Mouse (Mus musculus) cerebral cortex, adult 2 months (tissue): ENCODE measurements around the gene Kdm2a.

Experiments
- WGBS: fragments of 180-500 bp; shearing (Covaris S2); methylation state at CpG from one replicate; pipeline ENCODE4 v1.1.7; 2018; 5-methylcytosine and 5-hydroxymethylcytosine counted together

The Kdm2a gene

DNA sequence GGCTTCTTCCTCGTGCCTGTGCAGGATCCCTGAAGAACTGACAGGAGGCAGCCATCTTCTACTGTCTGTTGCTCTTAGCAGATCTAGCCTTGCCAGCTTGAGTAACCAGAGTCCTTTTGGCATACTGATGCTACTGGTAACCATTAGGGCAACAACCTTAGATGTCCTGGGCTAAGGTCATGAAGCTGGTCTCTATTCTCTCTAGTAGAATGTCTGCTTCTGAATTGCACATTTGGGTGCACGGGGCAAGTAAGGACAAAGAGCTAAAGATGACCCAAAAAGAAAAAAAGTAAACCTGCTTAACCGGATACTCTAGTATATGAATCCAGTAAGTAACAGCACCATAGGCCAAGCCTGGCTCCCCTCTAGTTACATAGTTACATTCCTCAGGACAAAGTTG, 72.0 kb downstream of the Kdm2a start:
- WGBS: 83% methylated on average over 3 of the region's 3 CpGs

DNA sequence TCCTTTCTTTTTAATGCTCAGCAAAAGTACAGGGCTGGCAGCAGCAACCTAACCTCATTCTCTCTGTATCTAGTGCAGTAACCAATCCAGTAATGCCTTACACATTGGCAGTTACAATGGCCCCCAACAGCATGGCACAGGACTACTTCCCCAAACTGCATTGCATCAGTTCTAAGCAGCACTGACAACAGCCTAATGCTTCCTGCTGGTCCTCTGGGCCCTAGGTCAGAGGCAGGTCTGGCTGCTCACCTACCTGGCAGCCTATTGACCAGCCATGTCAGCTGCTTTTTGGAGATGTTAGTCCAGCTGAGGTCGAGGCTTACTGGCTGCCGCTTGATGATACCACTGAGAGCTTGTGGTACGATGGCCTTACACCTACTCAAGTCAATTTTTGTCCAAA, 76.0 kb downstream of the Kdm2a start:
- WGBS: 94% methylated on average over 3 of the region's 3 CpGs

DNA sequence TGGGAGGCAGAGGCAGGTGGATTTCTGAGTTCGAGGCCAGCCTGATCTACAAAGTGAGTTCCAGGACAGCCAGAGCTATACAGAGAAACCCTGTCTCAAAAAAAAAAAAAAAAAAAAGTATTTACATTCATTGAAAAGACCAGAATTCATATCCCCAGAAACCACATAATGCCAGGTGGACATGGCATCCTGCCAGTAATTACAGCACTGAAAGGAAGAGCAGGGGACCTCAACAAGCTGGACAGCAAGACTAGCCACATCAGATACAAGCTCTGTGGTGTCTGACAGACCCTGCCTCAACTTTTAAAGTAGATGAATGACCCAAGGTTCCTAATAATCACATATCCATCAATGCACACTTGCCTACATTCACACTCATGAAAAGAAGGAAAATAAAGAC, 76.5 kb downstream of the Kdm2a start:
- 89% methylated on average over 1 of the region's 1 CpGs for WGBS

DNA sequence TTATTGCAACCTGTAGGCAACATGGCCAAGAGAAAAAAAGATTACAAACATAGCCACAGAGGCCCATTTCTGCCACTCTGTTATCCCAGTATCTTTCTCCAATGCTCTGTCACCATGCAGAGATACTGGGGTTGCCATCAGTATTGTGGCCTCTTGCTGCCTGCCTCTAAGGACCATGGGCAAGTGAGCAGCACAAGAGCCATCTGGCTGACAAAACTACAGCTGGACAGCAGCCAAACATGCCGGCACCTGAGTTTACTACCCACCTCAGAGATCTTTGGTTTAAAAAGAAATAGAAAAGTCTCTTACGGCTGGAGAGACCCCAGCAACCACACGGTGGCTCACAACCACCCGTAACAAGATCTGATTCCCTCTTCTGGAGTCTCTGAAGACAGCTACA, 78.8 kb downstream of the Kdm2a start:
- WGBS: 51% methylated on average over 4 of the region's 4 CpGs

DNA sequence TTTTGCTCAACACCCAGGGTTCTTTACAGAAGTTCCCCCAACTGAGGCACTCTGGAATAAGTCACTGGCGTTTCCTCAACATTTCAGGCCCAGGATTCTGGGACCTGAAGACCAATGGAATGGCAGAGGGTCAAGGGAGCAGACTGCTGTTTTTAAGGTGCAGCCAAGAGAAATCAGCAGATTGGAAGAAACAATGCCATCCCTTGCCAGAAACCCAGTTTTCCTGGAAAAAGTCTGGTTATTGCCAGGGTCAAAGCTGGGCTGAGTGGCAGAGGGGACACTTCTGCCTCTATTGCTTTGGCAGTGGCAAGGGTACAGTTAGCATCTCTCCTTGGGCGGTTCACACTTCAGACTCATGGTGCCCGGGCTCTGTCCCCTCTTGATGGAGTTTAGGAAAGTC, 80.9 kb downstream of the Kdm2a start:
- 71% methylated on average over 3 of the region's 3 CpGs for WGBS

DNA sequence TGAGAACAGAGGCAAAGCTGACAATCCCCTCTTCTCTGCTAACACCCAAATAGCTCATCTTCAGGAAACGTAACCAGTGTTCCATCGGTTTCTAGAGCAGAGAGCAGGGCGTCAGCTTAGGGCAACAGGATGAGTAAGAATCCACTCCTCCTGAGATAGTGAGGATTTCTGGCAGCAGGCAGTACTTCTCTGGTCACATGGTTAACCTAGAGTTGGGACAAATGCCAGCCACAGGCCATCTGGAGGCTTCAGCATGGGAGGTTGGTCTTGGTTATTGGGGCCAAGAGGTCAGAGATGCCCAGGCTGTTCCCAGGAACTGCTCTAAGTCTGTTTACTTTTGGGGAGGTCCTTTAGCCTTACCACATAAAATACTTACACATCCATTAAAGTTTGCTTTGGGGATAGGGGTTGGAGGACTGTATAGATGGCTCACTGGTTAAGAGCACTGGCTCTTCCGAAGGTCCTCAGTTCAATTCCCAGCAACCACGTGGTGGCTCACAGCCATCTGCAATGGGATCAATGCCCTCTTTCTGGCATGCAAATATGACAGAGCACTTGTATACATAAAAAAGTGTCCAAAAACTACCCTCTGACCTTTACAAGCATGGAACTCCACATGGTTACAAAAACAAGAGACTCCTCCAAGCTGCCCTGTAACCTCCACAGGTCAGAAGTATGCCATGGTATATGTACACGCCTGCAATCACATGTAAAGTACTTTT, 82.7 kb downstream of the Kdm2a start:
- 58% methylated on average over 6 of the region's 6 CpGs for WGBS

DNA sequence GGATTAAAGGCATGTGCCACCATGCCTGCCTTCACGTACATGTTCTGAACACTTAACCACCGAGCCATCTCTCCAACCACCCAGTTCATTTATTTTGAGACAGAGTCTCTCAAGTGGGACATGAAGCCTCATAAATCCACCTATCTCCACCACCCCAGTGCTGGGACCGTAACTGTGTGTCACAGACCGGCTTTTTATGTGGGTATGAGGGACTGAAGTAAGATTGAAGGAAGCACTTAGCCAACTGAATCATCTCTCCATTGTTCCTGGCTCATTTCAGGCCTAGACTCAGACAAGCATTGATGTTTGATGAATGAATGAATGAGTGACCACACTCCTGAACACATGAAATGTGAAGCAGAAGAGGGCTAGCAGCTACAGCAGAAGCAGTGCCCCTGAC, 88.8 kb downstream of the Kdm2a start:
- WGBS: 96% methylated on average over 4 of the region's 4 CpGs

DNA sequence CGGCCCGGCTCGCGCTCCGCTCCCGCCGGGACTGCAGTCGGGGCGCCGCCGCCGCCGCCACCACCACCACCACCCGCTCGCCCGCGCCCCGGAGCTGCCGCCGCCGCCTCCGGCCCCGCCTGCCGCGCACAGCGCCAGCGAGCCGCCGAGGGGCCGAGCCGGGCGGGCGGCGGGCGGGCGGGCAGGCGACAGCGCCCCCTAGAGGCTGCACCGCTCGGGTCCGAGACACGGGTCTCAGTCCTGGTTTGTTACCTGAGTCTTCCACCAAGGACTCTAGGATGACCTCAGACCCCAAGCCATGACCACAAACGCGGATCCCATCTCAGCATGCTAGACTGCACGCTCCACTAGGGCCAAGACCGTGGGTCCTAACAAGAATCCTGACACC, 91.9 kb downstream of the Kdm2a start, which contains the start of gene Grk2:
Grk2 (minus strand) TSS at position 33 of the 388 bp plus-strand sequence.
- WGBS: 5% methylated on average over 44 of the region's 46 CpGs

DNA sequence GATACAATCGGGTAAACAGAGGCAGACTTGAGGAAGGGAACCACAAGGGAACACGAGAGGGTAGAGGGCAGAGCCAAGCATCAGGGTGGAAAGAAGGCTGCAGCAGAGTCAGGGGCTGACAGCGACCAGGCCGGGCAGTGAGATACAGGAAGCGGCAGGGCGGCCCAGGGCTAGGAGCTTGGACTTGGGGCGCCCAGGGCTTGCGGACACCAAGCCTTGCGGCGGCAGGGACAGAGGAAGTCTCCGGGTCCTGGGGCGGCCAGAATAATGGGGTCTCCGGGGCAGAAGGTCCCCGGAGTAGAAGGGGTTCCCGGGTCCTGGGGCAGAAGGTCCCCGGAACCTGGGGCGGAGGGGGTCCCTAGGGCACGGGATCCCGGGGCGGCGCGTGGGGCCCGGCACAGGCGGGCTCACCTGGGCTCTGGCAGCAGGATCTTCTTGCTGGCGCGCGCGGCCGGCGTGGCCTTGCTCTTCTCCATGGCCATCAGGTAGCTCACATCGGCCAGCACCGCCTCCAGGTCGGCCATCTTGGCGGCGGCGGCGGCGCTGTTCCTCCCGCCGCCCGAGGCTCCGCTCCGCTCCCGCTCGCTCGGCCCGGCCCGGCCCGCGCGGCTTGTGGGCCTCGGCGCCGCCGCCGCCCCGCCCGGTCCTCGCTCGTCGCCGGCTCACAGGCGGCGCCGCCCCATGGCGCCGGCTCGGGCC, 92.4 kb downstream of the Kdm2a start:
- 2% methylated on average over 67 of the region's 68 CpGs for WGBS

DNA sequence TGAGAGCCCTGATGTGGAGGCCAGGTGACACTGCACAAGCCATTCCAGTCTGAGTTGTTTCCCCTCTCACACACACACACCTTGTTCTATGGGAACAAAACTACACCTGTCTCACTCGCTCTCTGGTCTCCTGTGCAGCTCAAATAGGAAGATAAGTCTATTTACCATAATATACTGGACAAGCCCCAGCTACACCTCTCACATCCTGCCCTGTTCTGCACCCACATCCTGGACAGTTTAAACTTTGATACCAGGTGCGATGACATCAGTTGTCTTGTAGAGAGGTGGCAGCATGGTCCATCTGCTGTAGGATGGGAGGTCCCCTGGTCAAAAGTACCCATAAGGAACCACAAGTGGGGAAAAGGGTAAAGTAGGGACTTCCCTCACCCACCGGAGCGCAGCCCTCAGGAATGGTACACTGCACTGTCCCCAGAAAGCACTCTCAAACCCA, 93.2 kb downstream of the Kdm2a start:
- WGBS: 32% methylated on average over 4 of the region's 4 CpGs

DNA sequence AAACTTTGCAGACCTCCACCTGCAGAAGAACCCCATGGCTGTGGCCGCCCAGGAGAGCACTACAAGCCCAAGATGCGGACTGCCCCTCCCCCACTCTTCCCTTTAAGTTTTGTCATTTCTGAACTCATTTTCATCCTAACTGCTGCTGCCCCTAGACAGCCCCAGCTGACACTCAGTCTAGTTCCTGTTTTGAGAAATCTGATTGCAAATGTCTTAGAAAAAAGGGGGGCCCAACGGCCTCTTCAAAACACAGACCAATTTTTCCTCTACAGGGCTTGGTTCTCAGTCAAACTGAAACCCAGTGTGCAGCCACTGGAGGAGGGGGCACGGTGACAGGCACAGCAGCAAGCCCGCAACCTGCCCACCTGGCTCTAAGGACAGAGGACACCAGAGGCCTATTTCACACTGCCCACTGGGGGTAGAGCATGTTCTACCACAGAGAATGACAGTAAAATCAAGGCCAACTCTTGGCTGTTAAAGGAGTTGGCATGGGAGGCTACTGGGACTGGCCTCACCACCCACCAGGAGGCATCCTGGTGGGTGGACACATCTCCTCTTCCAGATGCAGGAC, 93.7 kb downstream of the Kdm2a start:
- whole genome bisulfite sequencing: 47% methylated on average over 5 of the region's 5 CpGs

DNA sequence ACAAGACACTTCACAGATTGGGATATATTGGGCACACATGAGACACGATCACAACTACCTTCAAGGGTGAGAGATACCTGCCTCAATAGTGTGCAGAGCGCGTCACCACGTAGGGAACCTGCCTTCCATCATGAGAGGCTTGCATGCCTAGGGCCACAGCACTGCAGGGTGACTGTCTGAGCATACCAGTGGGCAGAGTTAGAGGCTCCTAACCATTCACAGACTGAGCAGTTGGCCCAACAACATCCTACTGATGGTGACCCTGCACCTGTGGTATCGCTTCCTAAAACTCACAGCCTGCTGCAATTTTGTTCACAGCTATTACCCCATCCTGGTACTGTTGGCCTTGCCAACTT, 94.5 kb downstream of the Kdm2a start:
- 68% methylated on average over 5 of the region's 5 CpGs for WGBS

DNA sequence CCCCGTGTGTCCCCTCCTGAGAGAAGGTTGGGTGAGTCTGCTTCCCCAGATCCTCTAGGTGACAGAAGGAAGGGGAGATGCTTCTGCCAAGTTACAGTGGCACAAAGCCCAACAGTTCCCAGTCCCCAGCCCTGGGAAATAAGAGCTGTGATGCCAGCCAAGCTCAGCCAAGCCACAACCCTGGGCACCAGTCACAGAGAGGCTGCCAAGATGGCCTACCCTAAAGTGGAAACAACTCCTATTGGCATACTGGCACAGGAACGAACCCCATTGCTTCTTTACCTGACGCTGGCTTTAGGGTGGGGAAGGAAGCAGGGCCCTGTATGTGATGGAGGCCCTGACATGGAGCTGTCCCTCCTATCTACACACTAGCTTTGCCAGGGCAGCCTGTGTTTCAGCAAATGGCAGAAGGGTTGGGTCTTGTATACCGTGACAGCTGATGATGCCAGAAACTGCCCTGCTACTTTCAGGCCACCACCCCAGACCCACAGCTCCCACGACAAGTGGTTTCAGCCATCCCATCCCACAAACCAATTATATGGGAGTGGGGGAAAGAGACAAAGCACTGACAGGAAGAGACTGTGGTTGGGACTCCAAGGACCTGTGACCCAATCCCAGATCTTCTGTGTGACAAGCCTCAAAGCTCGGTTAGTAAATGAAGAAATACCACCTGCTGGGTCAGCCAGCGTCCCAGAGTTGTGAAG, 95.0 kb downstream of the Kdm2a start:
- WGBS: 23% methylated on average over 7 of the region's 7 CpGs

DNA sequence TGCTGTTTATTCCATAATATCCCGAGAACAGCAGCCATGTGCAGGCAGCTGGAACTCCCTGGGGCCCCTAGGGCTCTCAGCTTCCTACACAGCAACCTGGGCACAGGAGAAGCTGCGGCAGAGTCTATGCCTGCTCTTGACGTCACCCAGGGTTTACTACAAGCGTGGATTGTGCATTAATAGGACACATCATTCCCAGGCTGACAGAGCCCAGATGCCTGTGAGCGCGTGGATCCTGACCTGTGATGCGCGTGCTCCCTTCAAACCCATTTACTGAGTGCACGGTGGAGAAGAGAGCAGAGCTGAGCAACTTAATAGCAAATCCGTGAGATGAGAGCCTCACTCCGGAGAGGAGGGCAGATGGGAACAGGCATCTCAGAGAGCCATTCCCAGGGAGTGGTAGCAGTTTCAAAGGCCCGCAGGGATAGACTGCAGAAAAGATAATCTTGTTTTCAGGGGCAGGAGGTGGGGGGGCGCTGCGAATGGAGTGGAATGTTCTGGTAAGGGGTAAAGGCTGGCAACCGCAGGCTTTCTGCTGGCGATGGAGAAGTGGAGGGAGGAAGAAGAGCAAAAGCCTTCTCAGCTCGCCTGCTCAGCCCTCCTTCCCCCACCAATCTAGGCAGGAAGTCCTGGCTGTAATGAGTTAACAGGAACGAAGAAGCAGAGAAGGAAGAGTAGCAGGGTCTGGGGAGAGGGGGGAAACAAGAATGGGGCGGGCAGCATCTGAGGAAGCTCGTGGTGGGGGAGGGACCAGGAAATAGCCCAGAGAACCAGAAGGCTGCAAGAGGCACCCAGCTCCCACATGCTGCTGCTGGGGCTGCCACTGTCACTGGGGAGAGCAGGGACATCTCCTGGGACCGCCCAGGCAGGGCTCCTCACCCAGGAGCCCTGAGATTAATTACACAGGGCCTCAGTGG, 96.1 kb downstream of the Kdm2a start:
- 17% methylated on average over 21 of the region's 21 CpGs for WGBS

DNA sequence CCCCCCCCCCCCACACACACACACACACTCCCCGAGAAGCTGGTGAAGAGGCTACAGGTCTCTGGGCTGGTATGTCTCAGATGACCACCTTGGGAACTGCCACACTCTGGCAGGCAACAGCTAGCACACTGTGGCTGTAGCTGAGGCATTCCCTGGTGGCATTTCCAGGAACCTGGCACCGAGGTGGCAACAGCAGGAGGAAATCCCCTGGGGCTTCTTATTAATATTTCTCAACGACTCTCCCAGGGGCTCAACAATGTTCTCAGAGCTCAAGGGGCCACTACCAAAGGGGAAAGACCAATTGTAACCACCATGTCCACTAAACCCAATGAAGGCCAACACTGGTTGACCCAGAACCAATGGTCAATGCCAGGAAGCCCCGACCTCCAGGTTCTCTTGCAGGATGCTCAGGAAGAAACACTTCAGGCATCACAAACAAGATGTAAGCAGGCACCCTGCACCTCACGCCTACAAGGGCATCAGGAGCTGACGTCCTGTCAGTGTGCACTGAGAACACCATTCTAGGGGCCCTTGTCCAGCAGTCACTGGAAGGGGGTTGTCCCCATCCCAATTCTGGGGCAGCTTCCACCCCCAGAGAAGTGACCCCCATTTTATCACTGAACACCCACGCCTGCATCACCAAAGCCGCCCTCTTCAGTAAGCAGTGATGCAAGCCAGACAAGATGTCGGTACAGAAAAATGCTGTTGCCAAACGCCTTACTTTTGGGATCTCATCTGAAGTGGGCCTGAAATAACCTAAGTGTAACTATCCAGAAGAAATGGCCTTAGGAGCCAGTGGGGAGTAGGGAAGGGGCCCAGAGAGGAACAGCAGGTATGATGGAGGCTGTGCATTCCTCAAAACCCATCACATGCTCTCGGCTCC, 97.0 kb downstream of the Kdm2a start:
- WGBS: 39% methylated on average over 11 of the region's 11 CpGs

DNA sequence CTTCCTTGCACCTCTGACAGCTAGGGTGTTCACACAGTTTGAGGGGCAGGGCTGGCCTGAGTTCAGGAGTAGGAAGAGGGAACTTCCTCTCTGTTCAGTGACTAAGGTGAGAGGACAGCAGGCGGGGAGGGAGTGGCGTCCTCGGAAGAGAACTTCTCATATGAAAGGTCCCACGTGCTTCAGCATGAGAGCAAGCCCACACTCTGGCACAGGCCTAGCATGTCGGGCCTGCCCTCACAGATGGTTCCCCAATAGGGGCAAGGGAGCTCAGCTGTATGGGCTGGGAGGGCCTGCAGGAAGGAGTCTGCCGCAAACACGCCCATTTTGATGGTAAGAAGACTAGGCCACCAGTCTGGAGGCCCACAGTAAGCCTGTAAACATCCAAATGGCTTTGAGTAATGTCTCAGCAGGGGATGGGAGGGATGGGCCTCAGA, 97.8 kb downstream of the Kdm2a start:
- WGBS: 33% methylated on average over 7 of the region's 7 CpGs

DNA sequence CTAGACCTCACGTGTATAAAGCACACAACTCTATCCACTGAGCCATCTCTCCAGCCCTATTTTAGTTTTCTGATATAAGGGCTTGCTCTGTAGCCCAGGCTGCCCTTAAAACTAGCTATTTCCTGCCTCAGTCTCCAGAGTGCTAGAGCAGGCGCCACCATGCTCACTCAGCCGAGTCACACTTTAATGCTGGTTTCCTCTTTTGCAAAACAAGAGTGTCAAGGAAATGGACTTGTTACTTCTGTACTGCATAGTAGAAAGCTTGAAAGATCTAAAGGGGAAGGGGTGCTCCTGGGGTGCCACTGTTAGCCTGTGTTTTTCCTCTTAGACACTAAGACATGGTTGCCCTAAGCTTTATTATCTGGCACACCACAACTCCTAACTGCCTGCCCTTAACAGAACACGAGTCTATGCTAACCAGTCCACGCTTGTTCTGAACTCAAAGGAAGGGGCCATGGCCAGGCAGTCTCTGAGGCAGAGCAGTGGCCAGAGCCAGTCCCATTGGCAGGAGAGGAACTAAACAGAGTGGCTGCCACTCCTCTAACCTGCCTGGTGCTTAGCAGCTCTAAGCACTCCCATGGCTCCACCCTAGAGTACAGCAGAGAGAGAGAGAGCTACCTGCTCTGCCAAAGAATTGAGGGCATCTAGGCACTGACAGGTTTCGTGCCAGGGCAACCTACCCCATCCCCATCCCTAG, 98.4 kb downstream of the Kdm2a start:
- 59% methylated on average over 6 of the region's 6 CpGs for WGBS

DNA sequence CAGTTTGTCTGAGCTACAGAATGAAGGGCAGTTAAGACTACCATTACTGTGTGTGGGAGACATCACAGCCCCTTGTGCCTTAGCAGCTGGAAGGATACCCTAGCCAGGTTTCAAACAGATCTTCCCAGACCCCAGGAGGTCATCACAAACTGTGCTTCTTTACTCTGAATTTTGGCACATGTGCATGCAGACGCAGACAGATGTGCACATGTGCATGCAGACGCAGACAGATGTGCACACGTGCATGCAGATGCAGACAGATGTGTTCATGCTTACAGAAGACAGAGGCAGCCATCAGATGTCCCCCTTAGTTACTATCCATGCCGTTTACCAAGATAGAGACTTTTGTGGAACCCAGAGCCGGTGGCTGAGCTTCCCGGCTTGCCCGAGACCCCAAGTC, 99.0 kb downstream of the Kdm2a start:
- WGBS: 83% methylated on average over 7 of the region's 7 CpGs

DNA sequence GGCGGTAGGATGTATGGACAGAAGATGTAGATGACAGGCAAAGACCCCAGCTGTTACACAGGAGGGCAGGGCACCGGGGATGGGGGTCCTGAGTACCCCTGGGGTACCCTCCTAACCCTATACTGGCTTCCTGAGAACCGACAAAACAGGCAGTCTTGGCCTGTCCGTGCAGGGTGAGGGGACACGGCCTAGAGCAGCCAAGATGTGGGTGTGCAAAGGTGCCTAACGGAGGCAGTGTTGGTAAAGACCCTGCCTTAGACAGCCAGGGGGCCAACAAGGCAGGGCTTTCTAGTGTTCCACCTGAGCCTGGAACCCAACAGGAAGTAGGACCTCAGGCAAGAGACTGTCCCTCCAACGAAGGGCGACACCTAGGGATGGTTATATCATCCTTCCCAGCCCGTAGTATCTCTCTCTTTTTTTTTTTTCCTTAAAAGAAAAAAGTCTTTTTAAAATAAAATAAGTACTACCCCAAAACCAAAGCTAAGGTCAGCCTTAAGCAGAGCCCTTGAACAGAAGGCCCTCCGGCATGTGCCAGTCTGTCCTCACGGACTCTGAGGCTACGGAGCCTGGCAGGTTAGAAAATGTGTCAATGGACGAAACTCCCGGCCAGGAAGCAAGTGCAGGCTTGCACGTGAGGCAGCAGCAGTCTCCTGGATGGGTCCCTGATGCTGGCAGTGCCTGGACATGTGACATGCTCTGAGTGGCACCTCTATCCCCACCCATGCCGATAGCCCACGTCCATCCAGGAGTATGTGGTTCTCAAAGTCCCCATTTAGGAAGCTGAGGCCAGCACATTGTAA, 99.6 kb downstream of the Kdm2a start:
- WGBS: 65% methylated on average over 17 of the region's 17 CpGs
